Mouse (Mus musculus): ENCODE results near the gene Sulf2. TPM values are rescaled to one million over a fixed set of nuclear protein-coding genes. Genes with fewer than 3 reads are reported as not detected.

Sulf2 gene
- total and polyA plus RNA-seq, 3 experiments: not detected

- H3K4me1 ChIP-seq (ENCODE audit: control insufficient read depth in 1 of 2, insufficient read depth in 2 of 2, low read length in 2 of 2): no peaks in the 10 kb centered on the region
- TF ChIP-seq ETS1 (IDR thresholded peaks at IDR 0.05; ENCODE audit: low read depth, low read length): no peak
- TF ChIP-seq MYC (IDR thresholded peaks at IDR 0.05; ENCODE audit: low read depth, low read length): no peak
- TF ChIP-seq BHLHE40 (IDR thresholded peaks at IDR 0.05; ENCODE audit: borderline replicate concordance, low read depth, low read length): no peak
- no peak for TF ChIP-seq POLR2AphosphoS2 (IDR thresholded peaks at IDR 0.05; ENCODE audit: low read length)
- no peak for TF ChIP-seq ZNF384 (IDR thresholded peaks at IDR 0.05; ENCODE audit: low read depth, low read length)
- no peak for TF ChIP-seq POLR2AphosphoS5 (IDR thresholded peaks at IDR 0.05; ENCODE audit: borderline replicate concordance, low read depth, low read length)
- no peak for TF ChIP-seq ZKSCAN1 (IDR thresholded peaks at IDR 0.05; ENCODE audit: low read depth, low read length)
- TF ChIP-seq USF2 (IDR thresholded peaks at IDR 0.05; ENCODE audit: borderline replicate concordance in 1 of 2, insufficient read depth in 1 of 2, low read depth in 1 of 2, low read length in 2 of 2): no peak
- TF ChIP-seq USF1 (IDR thresholded peaks at IDR 0.05; ENCODE audit: low read depth, low read length): no peak
- no peak for TF ChIP-seq MAX (IDR thresholded peaks at IDR 0.05; ENCODE audit: low read length)
- TF ChIP-seq SMC3 (IDR thresholded peaks at IDR 0.05; ENCODE audit: low read depth, low read length): no peak
- no peak for TF ChIP-seq HCFC1 (IDR thresholded peaks at IDR 0.05; ENCODE audit: low read depth, low read length)
- TF ChIP-seq GATA1 (IDR thresholded peaks at IDR 0.05; ENCODE audit: low read depth, low read length): no peak
- no peak for TF ChIP-seq TBP (IDR thresholded peaks at IDR 0.05; ENCODE audit: low read depth, low read length)
- no peak for TF ChIP-seq RCOR1 (IDR thresholded peaks at IDR 0.05; ENCODE audit: low read depth, low read length)
- TF ChIP-seq MAZ (IDR thresholded peaks at IDR 0.05; ENCODE audit: low read depth, low read length): no peak
- TF ChIP-seq CTCF (IDR thresholded peaks at IDR 0.05 in 2 of 3, conservative IDR thresholded peaks at IDR 0.05 in 1 of 3; ENCODE audit: control insufficient read depth in 1 of 3, insufficient read depth in 1 of 3, low read depth in 2 of 3, low read length in 3 of 3, poor library complexity in 1 of 3, severe bottlenecking in 1 of 3): no peak
- TF ChIP-seq ELF1 (IDR thresholded peaks at IDR 0.05; ENCODE audit: low read depth, low read length): no peak
These were observed 10.4 kb downstream of the Sulf2 start for GRCm38 (mm10) chr2:166145031-166145430.

GRCm38 (mm10) chr2:166143871-166144270, 11.6 kb downstream of the Sulf2 start:
- DNase-seq (ENCODE audit: low read depth, low spot score): no peak
- Histone ChIP-seq H3K9ac (ENCODE audit: control insufficient read depth, low read depth, low read length, poor library complexity, severe bottlenecking) (no peak overlapping the region), H3K9me3 (replicated peaks; ENCODE audit: insufficient read depth, low read length) (no peaks in the 10 kb centered on the region), H3K27me3 (ENCODE audit: control insufficient read depth in 1 of 2, insufficient read depth in 2 of 2, low read length in 2 of 2) (no peaks in the 10 kb centered on the region), H3K4me3 (ENCODE audit: control insufficient read depth in 1 of 2, insufficient read depth in 1 of 2, low read depth in 2 of 2, low read length in 2 of 2) (no peak overlapping the region), H3K4me1 (ENCODE audit: control insufficient read depth in 1 of 2, insufficient read depth in 2 of 2, low read length in 2 of 2) (no peaks in the 10 kb centered on the region), H3K27ac (ENCODE audit: control insufficient read depth, low read depth, low read length) (no peak overlapping the region), H3K36me3 (ENCODE audit: control insufficient read depth in 1 of 2, insufficient read depth in 2 of 2, low read length in 2 of 2) (no peaks in the 10 kb centered on the region), H3K79me2 (ENCODE audit: control insufficient read depth, insufficient read depth, low read length, poor library complexity) (no peaks in the 10 kb centered on the region)
- TF ChIP-seq ELF1 (IDR thresholded peaks at IDR 0.05; ENCODE audit: low read depth, low read length): no peak
- TF ChIP-seq CTCF (IDR thresholded peaks at IDR 0.05 in 2 of 3, conservative IDR thresholded peaks at IDR 0.05 in 1 of 3; ENCODE audit: control insufficient read depth in 1 of 3, insufficient read depth in 1 of 3, low read depth in 2 of 3, low read length in 3 of 3, poor library complexity in 1 of 3, severe bottlenecking in 1 of 3): no peak
- no peak for TF ChIP-seq CHD2 (IDR thresholded peaks at IDR 0.05; ENCODE audit: low read length)
- TF ChIP-seq TBP (IDR thresholded peaks at IDR 0.05; ENCODE audit: low read depth, low read length): no peak
- no peak for TF ChIP-seq HCFC1 (IDR thresholded peaks at IDR 0.05; ENCODE audit: low read depth, low read length)
- no peak for TF ChIP-seq MYC (IDR thresholded peaks at IDR 0.05; ENCODE audit: low read depth, low read length)
- no peak for TF ChIP-seq MAFK (IDR thresholded peaks at IDR 0.05; ENCODE audit: borderline replicate concordance, low read depth, low read length)
- no peak for TF ChIP-seq GATA1 (IDR thresholded peaks at IDR 0.05; ENCODE audit: low read depth, low read length)
- TF ChIP-seq USF1 (IDR thresholded peaks at IDR 0.05; ENCODE audit: low read depth, low read length): no peak
- no peak for TF ChIP-seq ZC3H11A (IDR thresholded peaks at IDR 0.05; ENCODE audit: low read depth, low read length)
- no peak for TF ChIP-seq MEF2A (IDR thresholded peaks at IDR 0.05; ENCODE audit: extremely low read depth, insufficient replicate concordance, low read depth, low read length, poor library complexity, severe bottlenecking)
- no peak for TF ChIP-seq POLR2AphosphoS2 (IDR thresholded peaks at IDR 0.05; ENCODE audit: low read length)
- no peak for TF ChIP-seq NRF1 (IDR thresholded peaks at IDR 0.05; ENCODE audit: insufficient read depth, low read depth, low read length, poor library complexity, severe bottlenecking)
- no peak for TF ChIP-seq USF2 (IDR thresholded peaks at IDR 0.05; ENCODE audit: borderline replicate concordance in 1 of 2, insufficient read depth in 1 of 2, low read depth in 1 of 2, low read length in 2 of 2)
- TF ChIP-seq SMC3 (IDR thresholded peaks at IDR 0.05; ENCODE audit: low read depth, low read length): no peak
- TF ChIP-seq MAX (IDR thresholded peaks at IDR 0.05; ENCODE audit: low read length): no peak
- no peak for TF ChIP-seq ZKSCAN1 (IDR thresholded peaks at IDR 0.05; ENCODE audit: low read depth, low read length)
- TF ChIP-seq ZNF384 (IDR thresholded peaks at IDR 0.05; ENCODE audit: low read depth, low read length): no peak
- no peak for TF ChIP-seq BHLHE40 (IDR thresholded peaks at IDR 0.05; ENCODE audit: borderline replicate concordance, low read depth, low read length)

More at GRCm38 (mm10) chr2:166145031-166145430, 10.4 kb downstream of the Sulf2 start:
- no peak overlapping the region for H3K27ac ChIP-seq (ENCODE audit: control insufficient read depth, low read depth, low read length)
- no peaks in the 10 kb centered on the region for H3K36me3 ChIP-seq (ENCODE audit: control insufficient read depth in 1 of 2, insufficient read depth in 2 of 2, low read length in 2 of 2)
- H3K27me3 ChIP-seq (ENCODE audit: control insufficient read depth in 1 of 2, insufficient read depth in 2 of 2, low read length in 2 of 2): no peaks in the 10 kb centered on the region
- DNase-seq (ENCODE audit: low read depth, low spot score): no peak
- H3K4me3 ChIP-seq (ENCODE audit: control insufficient read depth in 1 of 2, insufficient read depth in 1 of 2, low read depth in 2 of 2, low read length in 2 of 2): no peak overlapping the region
- H3K9ac ChIP-seq (ENCODE audit: control insufficient read depth, low read depth, low read length, poor library complexity, severe bottlenecking): no peak overlapping the region
- H3K79me2 ChIP-seq (ENCODE audit: control insufficient read depth, insufficient read depth, low read length, poor library complexity): no peaks in the 10 kb centered on the region
- no peaks in the 10 kb centered on the region for H3K9me3 ChIP-seq (replicated peaks; ENCODE audit: insufficient read depth, low read length)
